Mouse (Mus musculus) erythroblast, embryonic 14.5 days (primary cell): ENCODE results near the gene Atad5.

ENCODE experiments used
- GATA1 ChIP-seq: IDR thresholded peaks from 2 replicates; pipeline ENCODE4 v1.6.1; 2012; ENCODE audit warnings: low read length, inconsistent platforms, mixed read lengths
- TAL1 ChIP-seq: IDR thresholded peaks from 3 replicates; pipeline ENCODE4 v1.6.1; 2012; ENCODE audit warnings: low read length, inconsistent platforms, mixed read lengths

DNA sequence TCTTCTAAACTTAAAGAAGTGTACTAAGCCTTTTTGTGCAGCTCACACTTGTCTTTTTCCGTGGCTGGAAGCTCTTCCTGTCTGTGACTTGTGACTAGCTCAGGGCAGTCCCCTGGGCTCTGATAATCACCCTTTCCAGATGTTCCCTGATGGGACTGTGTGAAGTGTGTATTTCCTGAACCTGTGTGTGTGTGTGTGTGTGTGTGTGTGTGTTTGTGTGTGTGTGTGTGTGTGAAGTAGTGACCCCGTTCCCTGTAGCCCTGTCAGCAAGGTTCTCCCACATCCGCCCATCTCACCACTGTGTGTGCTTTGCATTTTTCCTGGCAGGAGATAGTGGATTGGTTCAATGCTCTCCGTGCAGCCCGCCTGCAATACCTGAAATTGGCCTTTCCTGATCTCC, 81.2 kb downstream of the Atad5 start:
- no peak for TF ChIP-seq GATA1
- TF ChIP-seq TAL1, result no peak
